Mouse (Mus musculus) heart, postnatal 0 days (tissue): ENCODE measurements around the gene Grb14. TPM values are rescaled to one million over a fixed set of nuclear protein-coding genes. Genes with fewer than 3 reads are reported as not detected.

Experiments used
- ATAC-seq: fragments of 200-750 bp; cut with Nextera tagmentation; 2 replicates; pipeline ENCODE4 v1.8.0; 2017; ENCODE audit warnings: low read depth, moderate number of reproducible peaks, moderate library complexity; ENCODE audit not compliant: insufficient read depth
- DNase-seq: peaks from one replicate; pipeline ENCODE4 v3.0.0-alpha.2; 2016; ENCODE audit warnings: low spot score
- H3K27ac ChIP-seq: fragments of 300-500 bp; sonication (generic); 2 replicates; pipeline ENCODE4 v1.5.1; 2014; ENCODE audit warnings: low read depth, mild to moderate bottlenecking
- H3K27me3 ChIP-seq: fragments of 300-500 bp; sonication (generic); 2 replicates; pipeline ENCODE4 v1.6.1; 2014; ENCODE audit warnings: low read length, mixed read lengths; ENCODE audit not compliant: control insufficient read depth, insufficient read depth
- H3K36me3 ChIP-seq: fragments of 300-500 bp; sonication (generic); replicated peaks from 2 replicates; pipeline ENCODE4 v1.6.1; 2014; ENCODE audit warnings: low read length, mixed read lengths; ENCODE audit not compliant: control insufficient read depth, insufficient read depth
- H3K4me1 ChIP-seq: fragments of 300-500 bp; sonication (generic); 2 replicates; pipeline ENCODE4 v1.6.1; 2014; ENCODE audit warnings: antibody characterized with exemption; ENCODE audit not compliant: control insufficient read depth, insufficient read depth
- H3K4me2 ChIP-seq: fragments of 300-500 bp; sonication (generic); 2 replicates; pipeline ENCODE4 v1.6.1; 2014; ENCODE audit warnings: low read depth, mild to moderate bottlenecking, low read length, moderate library complexity
- H3K4me3 ChIP-seq: fragments of 300-500 bp; sonication (generic); 2 replicates; pipeline ENCODE4 v1.5.1; 2014; ENCODE audit warnings: low read depth, low read length
- H3K9ac ChIP-seq: fragments of 300-500 bp; sonication (generic); replicated peaks from 2 replicates; pipeline ENCODE4 v1.6.1; 2014; ENCODE audit warnings: low read depth, low read length, mixed read lengths
- H3K9me3 ChIP-seq: fragments of 300-500 bp; sonication (generic); replicated peaks from 2 replicates; pipeline ENCODE4 v1.6.1; 2016; ENCODE audit warnings: low read length; ENCODE audit not compliant: control insufficient read depth
- CTCF ChIP-seq: IDR thresholded peaks from 2 replicates; pipeline ENCODE4 v1.5.1; 2016; ENCODE audit warnings: antibody characterized with exemption, control low read depth, low read depth
- EP300 ChIP-seq: IDR thresholded peaks from 2 replicates; pipeline ENCODE4 v1.6.1; 2016; ENCODE audit warnings: antibody characterized with exemption, low read depth
- WGBS: fragments of 180-500 bp; shearing (Covaris S2); extraction: QIAGEN DNeasy Blood & Tissue Kit; methylation state at CpG from one replicate; pipeline ENCODE4 v1.1.7; 2014; 5-methylcytosine and 5-hydroxymethylcytosine counted together
- polyA plus RNA-seq: library from polyadenylated mRNA; unstranded; fragments of >200 nt; fragmentation: Nextera tagmentation; extraction: Ambion mirVana; gene quantifications from 2 replicates; pipeline ENCODE4 v1.2.1, GENCODE M21; 2015
- total RNA-seq: library from RNA; depleted of rRNA; stranded (reverse); fragments of >200 nt; gene quantifications from 2 replicates; pipeline ENCODE4 v1.2.3, GENCODE M21; 2014; ENCODE audit warnings: low replicate concordance; rRNA removed

Grb14 gene
- total RNA-seq (64.9 and 102 TPM in 2 replicates), polyA plus RNA-seq (166 and 168 TPM in 2 replicates)

GRCm38 (mm10) chr2:65024887-65025286 lies at the start of gene Grb14:
TSS of gene Grb14 (minus strand) at chr2:65024987.
- TF ChIP-seq CTCF (no peak), EP300 (no peak)
- Histone ChIP-seq H3K36me3 (no peaks in the 10 kb centered on the region), H3K27me3 (no peaks in the 10 kb centered on the region), H3K4me3 (no peak within 1 kb of the TSS), H3K9me3 (no peaks in the 10 kb centered on the region), H3K4me2 (no peak within 1 kb of the TSS), H3K27ac (no peak within 1 kb of the TSS), H3K4me1 (peaks cover 4% of the 10 kb centered on the region; the same call in 1 of the 2 replicates), H3K9ac (no peak within 1 kb of the TSS)
- DNase-seq (no peak), ATAC-seq (no peak)
- WGBS = 91% methylated on average over 1 of the region's 1 CpGs

- no peaks in the 10 kb centered on the region for H3K27me3 ChIP-seq
- H3K9me3 ChIP-seq = no peaks in the 10 kb centered on the region
- H3K27ac ChIP-seq = no peak overlapping the region
- no peak overlapping the region for H3K9ac ChIP-seq
- H3K36me3 ChIP-seq = no peaks in the 10 kb centered on the region
- H3K4me1 ChIP-seq = peaks cover 14% of the 10 kb centered on the region
- ATAC-seq (no peak), DNase-seq (no peak)
- no peak overlapping the region for H3K4me2 ChIP-seq
- TF ChIP-seq EP300 = no peak
- no peak for TF ChIP-seq CTCF
- H3K4me3 ChIP-seq = no peak overlapping the region
- WGBS = 38% methylated on average over 3 of the region's 3 CpGs
Measured at GRCm38 (mm10) chr2:65072205-65072604, 47.4 kb upstream of the Grb14 start.

- 46% methylated on average over 2 of the region's 2 CpGs for WGBS
- no peak overlapping the region for H3K9ac ChIP-seq
- H3K4me3 ChIP-seq = no peak overlapping the region
- ATAC-seq = no peak
- TF ChIP-seq CTCF = no peak
- no peak for TF ChIP-seq EP300
- H3K4me1 ChIP-seq = no peaks in the 10 kb centered on the region
- no peak for DNase-seq
- no peaks in the 10 kb centered on the region for H3K9me3 ChIP-seq
- no peak overlapping the region for H3K27ac ChIP-seq
- H3K36me3 ChIP-seq = no peaks in the 10 kb centered on the region
- no peak overlapping the region for H3K4me2 ChIP-seq
- no peaks in the 10 kb centered on the region for H3K27me3 ChIP-seq
Measured at GRCm38 (mm10) chr2:65053764-65054163, 29.0 kb upstream of the Grb14 start.

GRCm38 (mm10) chr2:65052191-65053012 lies 27.6 kb upstream of the Grb14 start:
- ATAC-seq = no peak
- Histone ChIP-seq H3K9me3 (no peaks in the 10 kb centered on the region), H3K4me1 (no peaks in the 10 kb centered on the region), H3K9ac (no peak overlapping the region), H3K27me3 (no peaks in the 10 kb centered on the region), H3K27ac (no peak overlapping the region), H3K4me2 (no peak overlapping the region), H3K4me3 (no peak overlapping the region), H3K36me3 (no peaks in the 10 kb centered on the region)
- WGBS = 88% methylated on average over 6 of the region's 6 CpGs
- no peak for TF ChIP-seq CTCF
- TF ChIP-seq EP300 = no peak
- DNase-seq = no peak

- WGBS = 92% methylated on average over 3 of the region's 3 CpGs
- no peak for DNase-seq
- no peak for ATAC-seq
Measured at GRCm38 (mm10) chr2:65050776-65051175, 26.0 kb upstream of the Grb14 start.

More at GRCm38 (mm10) chr2:65050776-65051175, 26.0 kb upstream of the Grb14 start:
- peaks cover 2% of the 10 kb centered on the region; the same call in 1 of the 2 replicates for H3K4me1 ChIP-seq
- no peak overlapping the region for H3K4me3 ChIP-seq
- H3K36me3 ChIP-seq = no peaks in the 10 kb centered on the region
- no peak overlapping the region for H3K9ac ChIP-seq
- no peak overlapping the region for H3K4me2 ChIP-seq
- TF ChIP-seq CTCF (no peak), EP300 (no peak)
- no peaks in the 10 kb centered on the region for H3K9me3 ChIP-seq
- H3K27me3 ChIP-seq = no peaks in the 10 kb centered on the region
- no peak overlapping the region for H3K27ac ChIP-seq
